Mouse (Mus musculus) liver, embryonic 15.5 days (tissue): ENCODE data around the gene Zfp81. TPM values are rescaled to one million over a fixed set of nuclear protein-coding genes. Genes with fewer than 3 reads are reported as not detected.

ENCODE experiments used
- polyA plus RNA-seq: library from polyadenylated mRNA; unstranded; fragments of >200 nt; fragmentation: Nextera tagmentation; extraction: Ambion mirVana; gene quantifications from 2 replicates; pipeline ENCODE4 v1.2.1, GENCODE M21; 2015

Zfp81 gene
- polyA plus RNA-seq, 1 experiment from 2014 or later: 2.6 TPM

Other genes with a start within 250 kb of the Zfp81 start
- gene Morc2b, start 219.2 kb downstream of the Zfp81 start, polyA plus RNA-seq: not detected in 2 replicates
- not detected in 2 replicates for gene Olfr55, start 190.4 kb downstream of the Zfp81 start, polyA plus RNA-seq
- gene Olfr239, start 167.6 kb downstream of the Zfp81 start, polyA plus RNA-seq: not detected in 2 replicates
- not detected in 2 replicates for gene Olfr1564, start 137.2 kb downstream of the Zfp81 start, polyA plus RNA-seq
- 4.2 and 4.3 TPM in 2 replicates for gene Zfp955a, start 103.7 kb downstream of the Zfp81 start, polyA plus RNA-seq
- 0.02 TPM in 1 of 2 replicates, not detected in the other for gene Olfr63, start 94.2 kb downstream of the Zfp81 start, polyA plus RNA-seq
- gene Zfp955b, start 69.3 kb downstream of the Zfp81 start, polyA plus RNA-seq: 2.2 and 2.3 TPM in 2 replicates
- gene Zfp101, start 35.8 kb upstream of the Zfp81 start, polyA plus RNA-seq: 5.9 and 6.4 TPM in 2 replicates
- gene Actl9, start 74.0 kb upstream of the Zfp81 start, polyA plus RNA-seq: not detected in 2 replicates
- 5.4 and 7.1 TPM in 2 replicates for gene Adamts10, start 165.3 kb upstream of the Zfp81 start, polyA plus RNA-seq
- gene Myo1f, start 196.8 kb upstream of the Zfp81 start, polyA plus RNA-seq: 11.9 and 12.3 TPM in 2 replicates